Mouse (Mus musculus) E14TG2a.4 (cell line): Measurements from ENCODE around the gene Cyfip2.

Experiments used
- CTCF ChIP-seq: conservative IDR thresholded peaks from 2 replicates; pipeline ENCODE4 v1.5.1; 2014; ENCODE audit warnings: low read length
- POU5F1 ChIP-seq: IDR thresholded peaks from 2 replicates; pipeline ENCODE4 v1.6.1; 2014; ENCODE audit warnings: low read length, borderline replicate concordance

DNA sequence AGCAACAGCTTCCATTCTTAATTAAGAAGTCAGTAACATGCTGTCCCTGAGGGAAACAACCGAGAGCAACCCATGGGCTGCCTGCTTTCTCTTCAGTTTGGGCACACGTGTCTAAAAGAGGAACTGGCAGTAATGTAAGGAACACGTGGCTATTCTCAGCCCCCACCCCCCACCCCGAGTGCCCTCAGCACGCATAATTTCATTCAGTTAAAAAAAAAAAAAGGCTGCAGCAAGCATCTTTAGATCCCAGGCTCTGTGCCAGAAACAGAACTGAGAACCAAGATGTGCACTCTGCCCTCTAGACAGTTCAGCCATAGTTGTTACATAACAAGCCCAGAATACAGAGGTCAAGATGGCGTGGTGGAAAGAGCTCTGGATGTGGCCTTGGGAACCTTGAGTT is 25.9 kb downstream of the Cyfip2 start:
- no peak for TF ChIP-seq CTCF
- no peak for TF ChIP-seq POU5F1
